Mouse (Mus musculus): ENCODE measurements around the gene Clk1. TPM values are rescaled to one million over a fixed set of nuclear protein-coding genes. Genes with fewer than 3 reads are reported as not detected.

The Clk1 gene
- polyA plus RNA-seq, 1 experiment from 2014 or later = 92.6 TPM

DNA sequence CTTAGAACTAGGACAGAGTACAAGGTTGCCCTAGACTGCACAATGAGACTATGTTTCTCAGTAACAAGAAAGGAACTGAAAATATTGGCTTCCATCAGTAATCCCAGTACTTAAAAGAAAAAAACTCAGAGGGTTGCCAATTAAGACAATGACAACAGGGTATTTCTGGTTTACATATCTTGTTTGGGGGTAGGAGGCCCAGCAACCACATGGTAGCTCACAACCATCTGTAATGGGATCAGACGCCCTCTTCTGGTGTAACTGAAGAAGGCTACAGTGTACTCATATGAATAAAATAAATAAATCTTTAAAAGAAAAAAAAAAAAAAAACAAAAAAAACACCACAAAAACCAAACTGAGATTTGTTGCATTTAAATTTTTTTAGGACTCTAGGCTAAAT, 8.4 kb downstream of the Clk1 start:
- H3K27me3 ChIP-seq (ENCODE audit: control insufficient read depth, insufficient read depth, low read depth, low read length) = no peaks in the 10 kb centered on the region
- H3K4me2 ChIP-seq (ENCODE audit: low read depth, low read length) = no peak overlapping the region
- H3K4me3 ChIP-seq (ENCODE audit: low read depth, low read length) = no peak overlapping the region
- H3K27ac ChIP-seq (ENCODE audit: low read length) = no peak overlapping the region
- ATAC-seq (ENCODE audit: low read depth) = no peak
- H3K4me1 ChIP-seq (ENCODE audit: control insufficient read depth, low read depth, low read length) = no peaks in the 10 kb centered on the region
- no peak overlapping the region for H3K9ac ChIP-seq (ENCODE audit: low read depth, low read length)
- no peaks in the 10 kb centered on the region for H3K9me3 ChIP-seq (replicated peaks; ENCODE audit: control insufficient read depth, low read length)
- 4% methylated on average over 1 of the region's 1 CpGs for WGBS (ENCODE audit: insufficient replicate concordance)
- peaks cover 91% of the 10 kb centered on the region for H3K36me3 ChIP-seq (ENCODE audit: control insufficient read depth, insufficient read depth)

DNA sequence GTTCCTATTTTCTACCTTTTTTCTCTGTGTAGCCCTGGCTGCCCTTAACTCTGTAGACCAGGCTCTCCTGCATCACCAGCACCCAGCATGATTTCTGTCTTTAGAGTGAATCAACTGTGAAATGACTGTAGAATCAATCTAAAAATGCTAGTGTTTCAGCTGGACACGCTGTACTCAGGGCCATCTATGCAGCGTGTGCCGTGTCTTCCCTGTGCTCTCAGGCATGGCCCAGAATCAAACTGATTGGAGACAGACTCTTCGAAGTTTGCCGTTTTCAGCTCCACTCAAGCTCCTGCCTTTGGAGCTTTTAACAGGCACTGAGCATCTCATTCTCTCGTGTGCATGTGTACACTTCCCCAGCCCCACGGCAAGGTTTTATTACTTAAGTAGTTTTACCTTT, 13.1 kb downstream of the Clk1 start:
- Histone ChIP-seq H3K9ac (ENCODE audit: low read depth, low read length) (no peak overlapping the region), H3K36me3 (ENCODE audit: control insufficient read depth, insufficient read depth) (peaks cover 61% of the 10 kb centered on the region), H3K27me3 (ENCODE audit: control insufficient read depth, insufficient read depth, low read depth, low read length) (no peaks in the 10 kb centered on the region), H3K27ac (ENCODE audit: low read length) (no peak overlapping the region), H3K4me1 (ENCODE audit: control insufficient read depth, low read depth, low read length) (no peaks in the 10 kb centered on the region), H3K4me2 (ENCODE audit: low read depth, low read length) (no peak overlapping the region), H3K9me3 (replicated peaks; ENCODE audit: control insufficient read depth, low read length) (no peaks in the 10 kb centered on the region), H3K4me3 (ENCODE audit: low read depth, low read length) (no peak overlapping the region)
- no peak for ATAC-seq (ENCODE audit: low read depth)
- 87% methylated on average over 7 of the region's 7 CpGs for WGBS (ENCODE audit: insufficient replicate concordance)

DNA sequence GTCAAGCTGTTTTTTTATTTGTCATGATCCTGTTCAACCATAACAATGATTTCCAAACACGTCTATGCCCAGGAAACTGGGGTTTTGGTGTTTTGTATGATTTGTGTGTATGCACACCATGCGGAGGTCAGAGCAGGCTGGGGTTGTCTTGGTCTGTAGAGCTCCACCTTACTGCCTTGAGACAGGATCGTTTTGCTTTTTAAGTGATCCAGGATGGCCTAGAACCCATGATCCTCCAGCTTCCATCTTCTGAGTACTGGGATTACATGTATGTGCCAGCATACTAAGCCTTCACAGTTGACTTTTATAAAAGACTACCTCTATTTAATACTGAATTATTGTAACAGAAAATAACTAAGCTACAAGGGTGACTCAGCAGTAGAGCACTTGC, 13.7 kb downstream of the Clk1 start:
- no peak overlapping the region for H3K9ac ChIP-seq (ENCODE audit: low read depth, low read length)
- H3K27me3 ChIP-seq (ENCODE audit: control insufficient read depth, insufficient read depth, low read depth, low read length) = no peaks in the 10 kb centered on the region
- H3K27ac ChIP-seq (ENCODE audit: low read length) = no peak overlapping the region
- peaks cover 56% of the 10 kb centered on the region for H3K36me3 ChIP-seq (ENCODE audit: control insufficient read depth, insufficient read depth)
- H3K4me2 ChIP-seq (ENCODE audit: low read depth, low read length) = no peak overlapping the region
- no peak for ATAC-seq (ENCODE audit: low read depth)
- no peaks in the 10 kb centered on the region for H3K4me1 ChIP-seq (ENCODE audit: control insufficient read depth, low read depth, low read length)
- WGBS (ENCODE audit: insufficient replicate concordance) = 73% methylated on average over 3 of the region's 3 CpGs
- H3K4me3 ChIP-seq (ENCODE audit: low read depth, low read length) = no peak overlapping the region
- no peaks in the 10 kb centered on the region for H3K9me3 ChIP-seq (replicated peaks; ENCODE audit: control insufficient read depth, low read length)

DNA sequence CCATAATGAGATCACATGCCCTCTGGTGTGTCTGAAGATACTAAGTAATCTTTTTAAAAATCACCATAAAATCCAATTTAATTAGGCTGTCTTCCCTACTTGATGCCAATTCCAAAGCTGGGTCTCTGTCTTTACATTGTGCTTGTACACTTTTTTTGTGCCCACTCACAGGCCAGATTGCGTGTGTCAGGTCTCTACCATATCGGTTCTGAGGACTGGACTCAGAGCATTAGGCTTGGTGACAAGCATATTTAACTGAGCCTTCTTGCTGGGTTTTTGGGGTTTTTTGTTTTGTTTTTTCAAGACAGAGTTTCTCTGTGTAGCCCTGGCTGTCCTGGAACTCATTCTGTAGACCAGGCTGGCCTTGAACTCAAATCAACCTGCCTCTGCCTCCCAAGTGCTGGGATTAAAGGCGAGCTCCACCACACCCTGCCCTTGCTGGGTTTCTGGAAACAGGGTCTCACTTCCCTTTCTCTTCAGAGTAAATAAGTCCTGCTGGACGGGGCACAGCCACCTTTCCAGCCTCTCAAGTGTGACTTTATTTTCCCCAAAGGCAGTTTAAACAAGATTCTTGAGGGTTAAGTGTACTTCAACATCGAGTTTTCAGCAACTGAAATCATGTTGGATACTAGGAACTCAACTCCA, 14.2 kb downstream of the Clk1 start:
- H3K27me3 ChIP-seq (ENCODE audit: control insufficient read depth, insufficient read depth, low read depth, low read length) = no peaks in the 10 kb centered on the region
- H3K4me3 ChIP-seq (ENCODE audit: low read depth, low read length) = no peak overlapping the region
- no peak for ATAC-seq (ENCODE audit: low read depth)
- H3K4me2 ChIP-seq (ENCODE audit: low read depth, low read length) = no peak overlapping the region
- 71% methylated on average over 5 of the region's 5 CpGs for WGBS (ENCODE audit: insufficient replicate concordance)
- no peak overlapping the region for H3K9ac ChIP-seq (ENCODE audit: low read depth, low read length)
- H3K9me3 ChIP-seq (replicated peaks; ENCODE audit: control insufficient read depth, low read length) = no peaks in the 10 kb centered on the region
- no peaks in the 10 kb centered on the region for H3K4me1 ChIP-seq (ENCODE audit: control insufficient read depth, low read depth, low read length)
- no peak overlapping the region for H3K27ac ChIP-seq (ENCODE audit: low read length)
- peaks cover 52% of the 10 kb centered on the region for H3K36me3 ChIP-seq (ENCODE audit: control insufficient read depth, insufficient read depth)

DNA sequence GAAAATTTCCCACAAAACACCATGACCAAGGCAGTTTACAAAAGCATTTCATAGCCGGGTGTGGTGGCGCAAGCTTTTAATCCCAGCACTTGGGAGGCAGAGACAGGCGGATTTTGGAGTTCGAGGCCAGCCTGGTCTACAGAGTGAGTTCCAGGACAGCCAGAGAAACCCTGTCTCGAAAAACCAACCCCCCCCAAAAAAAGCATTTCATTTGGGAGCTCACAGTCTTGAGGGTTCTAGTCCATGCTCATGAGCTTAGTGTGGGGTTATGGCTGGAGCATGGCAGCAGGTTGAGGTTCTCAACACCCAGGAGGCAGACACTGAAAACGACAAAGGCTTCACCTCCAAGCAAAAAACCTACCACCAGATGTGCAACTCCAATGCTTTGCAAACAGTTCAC, 15.7 kb downstream of the Clk1 start:
- Histone ChIP-seq H3K4me1 (ENCODE audit: control insufficient read depth, low read depth, low read length) (no peaks in the 10 kb centered on the region), H3K9ac (ENCODE audit: low read depth, low read length) (no peak overlapping the region), H3K36me3 (ENCODE audit: control insufficient read depth, insufficient read depth) (peaks cover 49% of the 10 kb centered on the region), H3K27ac (ENCODE audit: low read length) (no peak overlapping the region), H3K27me3 (ENCODE audit: control insufficient read depth, insufficient read depth, low read depth, low read length) (no peaks in the 10 kb centered on the region), H3K4me2 (ENCODE audit: low read depth, low read length) (no peak overlapping the region), H3K9me3 (replicated peaks; ENCODE audit: control insufficient read depth, low read length) (no peaks in the 10 kb centered on the region), H3K4me3 (ENCODE audit: low read depth, low read length) (no peak overlapping the region)
- WGBS (ENCODE audit: insufficient replicate concordance) = 77% methylated on average over 6 of the region's 6 CpGs
- no peak for ATAC-seq (ENCODE audit: low read depth)

DNA sequence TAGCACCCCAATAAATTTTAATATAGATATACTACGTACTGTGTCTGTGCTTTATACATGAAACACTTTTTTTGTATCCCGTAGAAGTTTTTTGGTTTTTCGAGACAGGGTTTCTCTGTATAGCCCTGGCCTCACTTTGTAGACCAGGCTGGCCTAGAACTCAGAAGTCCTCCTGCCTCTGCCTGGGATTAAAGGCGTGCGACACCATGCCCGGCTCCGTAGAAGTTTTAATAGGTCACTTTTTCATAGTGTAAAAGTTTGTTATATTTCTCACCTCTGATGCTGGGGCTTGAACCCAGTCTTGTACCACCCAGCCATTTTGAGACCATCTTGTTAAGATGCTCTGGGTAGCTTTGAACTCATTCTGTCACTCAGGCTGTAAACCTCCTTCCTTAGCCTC, 16.5 kb downstream of the Clk1 start:
- Histone ChIP-seq H3K9me3 (replicated peaks; ENCODE audit: control insufficient read depth, low read length) (no peaks in the 10 kb centered on the region), H3K9ac (ENCODE audit: low read depth, low read length) (no peak overlapping the region), H3K27ac (ENCODE audit: low read length) (no peak overlapping the region), H3K4me1 (ENCODE audit: control insufficient read depth, low read depth, low read length) (no peaks in the 10 kb centered on the region), H3K36me3 (ENCODE audit: control insufficient read depth, insufficient read depth) (peaks cover 46% of the 10 kb centered on the region), H3K27me3 (ENCODE audit: control insufficient read depth, insufficient read depth, low read depth, low read length) (no peaks in the 10 kb centered on the region), H3K4me3 (ENCODE audit: low read depth, low read length) (no peak overlapping the region), H3K4me2 (ENCODE audit: low read depth, low read length) (no peak overlapping the region)
- 88% methylated on average over 7 of the region's 7 CpGs for WGBS (ENCODE audit: insufficient replicate concordance)
- ATAC-seq (ENCODE audit: low read depth) = no peak

DNA sequence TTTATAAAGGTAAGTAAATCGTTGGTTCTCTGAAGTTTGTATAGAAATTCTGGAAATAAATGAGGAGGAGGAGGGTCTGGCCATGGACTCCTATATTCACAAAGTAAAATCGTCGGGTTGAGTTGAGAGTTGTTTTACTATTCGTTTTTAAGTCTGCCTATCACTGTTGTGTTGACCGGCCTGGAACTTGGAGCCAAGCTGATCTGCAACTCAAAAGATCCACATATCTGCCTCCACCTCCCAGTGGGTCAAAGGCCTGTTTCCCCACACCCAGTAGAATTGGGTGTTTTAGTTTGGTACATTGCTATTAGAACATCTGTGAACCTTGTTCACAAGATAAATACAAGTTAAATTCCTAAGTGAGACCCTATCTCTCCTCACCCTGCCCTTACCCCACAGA, 20.1 kb downstream of the Clk1 start:
- Histone ChIP-seq H3K9me3 (replicated peaks; ENCODE audit: control insufficient read depth, low read length) (no peaks in the 10 kb centered on the region), H3K4me2 (ENCODE audit: low read depth, low read length) (no peak overlapping the region), H3K9ac (ENCODE audit: low read depth, low read length) (no peak overlapping the region), H3K36me3 (ENCODE audit: control insufficient read depth, insufficient read depth) (peaks cover 45% of the 10 kb centered on the region), H3K27me3 (ENCODE audit: control insufficient read depth, insufficient read depth, low read depth, low read length) (no peaks in the 10 kb centered on the region), H3K4me3 (ENCODE audit: low read depth, low read length) (no peak overlapping the region), H3K4me1 (ENCODE audit: control insufficient read depth, low read depth, low read length) (no peaks in the 10 kb centered on the region), H3K27ac (ENCODE audit: low read length) (no peak overlapping the region)
- no peak for ATAC-seq (ENCODE audit: low read depth)
- WGBS (ENCODE audit: insufficient replicate concordance) = 72% methylated on average over 5 of the region's 5 CpGs

DNA sequence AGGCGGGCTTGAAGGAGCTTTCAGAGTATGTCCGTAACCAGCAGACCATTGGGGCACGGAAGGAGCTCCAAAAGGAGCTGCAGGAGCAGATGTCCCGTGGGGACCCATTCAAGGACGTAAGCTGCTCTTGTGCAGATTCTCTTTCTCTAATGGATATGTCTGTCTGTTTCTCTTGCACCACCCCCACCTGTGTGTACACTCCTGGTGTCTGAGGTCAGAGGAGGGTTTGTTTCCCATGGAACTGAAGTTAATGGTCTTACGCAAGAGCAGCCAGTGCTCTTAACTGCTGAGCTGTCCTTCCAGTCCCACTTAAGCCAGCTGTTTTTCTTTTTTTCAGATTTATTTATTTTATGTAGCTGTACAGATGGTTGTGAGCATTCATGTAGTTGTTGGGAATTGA, 22.5 kb downstream of the Clk1 start:
- H3K4me3 ChIP-seq (ENCODE audit: low read depth, low read length) = no peak overlapping the region
- peaks cover 52% of the 10 kb centered on the region for H3K36me3 ChIP-seq (ENCODE audit: control insufficient read depth, insufficient read depth)
- no peak overlapping the region for H3K27ac ChIP-seq (ENCODE audit: low read length)
- ATAC-seq (ENCODE audit: low read depth) = peak; percentile 93
- H3K9me3 ChIP-seq (replicated peaks; ENCODE audit: control insufficient read depth, low read length) = no peaks in the 10 kb centered on the region
- WGBS (ENCODE audit: insufficient replicate concordance) = 77% methylated on average over 6 of the region's 6 CpGs
- no peaks in the 10 kb centered on the region for H3K4me1 ChIP-seq (ENCODE audit: control insufficient read depth, low read depth, low read length)
- no peaks in the 10 kb centered on the region for H3K27me3 ChIP-seq (ENCODE audit: control insufficient read depth, insufficient read depth, low read depth, low read length)
- H3K4me2 ChIP-seq (ENCODE audit: low read depth, low read length) = no peak overlapping the region
- no peak overlapping the region for H3K9ac ChIP-seq (ENCODE audit: low read depth, low read length)

DNA sequence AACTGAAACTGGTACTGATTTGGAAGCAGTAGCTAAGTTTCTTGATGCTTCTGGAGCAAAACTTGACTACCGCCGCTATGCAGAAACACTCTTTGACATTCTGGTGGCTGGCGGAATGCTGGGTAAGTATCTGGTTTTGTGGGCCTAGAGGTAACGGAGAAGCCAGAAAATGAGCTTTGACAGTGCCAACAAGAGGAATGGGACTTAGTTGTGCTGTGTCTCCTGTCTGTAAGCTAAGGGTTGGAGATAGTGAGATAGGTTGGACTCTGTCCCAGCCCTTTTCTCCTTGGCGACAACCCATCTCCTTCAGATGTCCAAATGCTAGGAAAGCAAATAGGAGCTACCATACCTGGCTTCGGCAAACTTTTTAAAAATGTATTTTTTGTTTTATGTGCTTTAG, 26.1 kb downstream of the Clk1 start:
- no peak overlapping the region for H3K4me2 ChIP-seq (ENCODE audit: low read depth, low read length)
- H3K9me3 ChIP-seq (replicated peaks; ENCODE audit: control insufficient read depth, low read length) = no peaks in the 10 kb centered on the region
- no peak for ATAC-seq (ENCODE audit: low read depth)
- peaks cover 5% of the 10 kb centered on the region for H3K4me1 ChIP-seq (ENCODE audit: control insufficient read depth, low read depth, low read length)
- 88% methylated on average over 6 of the region's 6 CpGs for WGBS (ENCODE audit: insufficient replicate concordance)
- H3K4me3 ChIP-seq (ENCODE audit: low read depth, low read length) = no peak overlapping the region
- peaks cover 51% of the 10 kb centered on the region for H3K36me3 ChIP-seq (ENCODE audit: control insufficient read depth, insufficient read depth)
- no peak overlapping the region for H3K27ac ChIP-seq (ENCODE audit: low read length)
- H3K9ac ChIP-seq (ENCODE audit: low read depth, low read length) = no peak overlapping the region
- H3K27me3 ChIP-seq (ENCODE audit: control insufficient read depth, insufficient read depth, low read depth, low read length) = no peaks in the 10 kb centered on the region
